ENCODE assay signal across 24 mouse cellular contexts in the genomic region with DNA sequence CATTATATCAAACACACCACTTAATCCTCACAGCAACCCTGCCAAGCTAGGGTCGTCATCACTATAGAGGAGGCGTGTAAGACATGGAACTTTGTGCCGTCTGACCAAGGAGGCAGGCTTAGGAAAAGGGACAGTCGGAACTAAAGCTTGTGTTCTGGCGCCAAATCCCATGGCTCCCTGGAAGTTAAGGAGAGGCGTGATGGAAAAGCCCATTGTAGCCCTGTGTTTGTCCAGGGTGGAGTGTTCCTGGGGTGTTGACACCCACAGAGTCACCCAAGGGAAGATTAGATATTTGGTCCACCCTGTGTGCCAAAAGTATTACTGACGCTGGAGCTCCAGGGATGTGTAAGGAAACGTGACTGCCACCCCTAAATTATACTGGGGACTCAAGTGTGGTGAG.
"Had no signal": no experiment of that assay in that cellular context is flagged by ENCODE, and none has a peak within 500 bp of the region (broad histone marks: within the 10 kb centered on the region; RNA-seq: fewer than 3 reads in every experiment).

No protein-coding gene starts in this region.

- H3K4me3 ChIP-seq: limb, embryonic 12.5 days; limb, embryonic 15.5 days; lung, embryonic 15.5 days; megakaryocyte, embryonic 14.5 days; midbrain, embryonic 10.5 days; midbrain, embryonic 13.5 days; myocyte; neural tube, embryonic 13.5 days; stomach, embryonic 15.5 days had no signal

- H3K27me3 ChIP-seq: limb, embryonic 15.5 days; lung, embryonic 15.5 days; midbrain, embryonic 13.5 days; stomach, embryonic 15.5 days had no signal

- H3K9me3 ChIP-seq: limb, embryonic 12.5 days; limb, embryonic 15.5 days; lung, embryonic 15.5 days; megakaryocyte, embryonic 14.5 days; midbrain, embryonic 10.5 days; midbrain, embryonic 13.5 days; neural tube, embryonic 13.5 days; stomach, embryonic 15.5 days had no signal

- H3K27ac ChIP-seq: limb, embryonic 12.5 days; limb, embryonic 15.5 days; liver, embryonic 14.5 days; lung, embryonic 15.5 days; midbrain, embryonic 10.5 days; midbrain, embryonic 13.5 days; neural tube, embryonic 13.5 days; stomach, embryonic 15.5 days had no signal

- ATAC-seq: liver, postnatal 0 days; midbrain, embryonic 13.5 days; midbrain, embryonic 16.5 days had no signal

- H3K36me3 ChIP-seq: limb, embryonic 12.5 days; limb, embryonic 15.5 days; lung, embryonic 15.5 days; midbrain, embryonic 10.5 days; midbrain, embryonic 13.5 days; neural tube, embryonic 13.5 days; stomach, embryonic 15.5 days had no signal

- H3K4me1 ChIP-seq: lung, embryonic 15.5 days; neural tube, embryonic 13.5 days; stomach, embryonic 15.5 days had no signal

- DNase-seq: kidney, adult 9 months; kidney, postnatal 14 days; kidney, postnatal 4 days; left cerebral cortex, postnatal 4 days; liver, postnatal 0 days; lung, postnatal 36 days; retina, postnatal 1 day; right cerebral cortex, postnatal 25 days; spleen, adult 18-20 months; thymus, adult 2 months; thymus, postnatal 14 days; thymus, postnatal 4 days had no signal

- H3K9ac ChIP-seq: limb, embryonic 12.5 days; limb, embryonic 15.5 days; liver, embryonic 14.5 days; liver, postnatal 0 days; lung, embryonic 15.5 days; midbrain, embryonic 13.5 days; neural tube, embryonic 13.5 days; stomach, embryonic 15.5 days had no signal

- H3K4me2 ChIP-seq: limb, embryonic 12.5 days; limb, embryonic 15.5 days; liver, embryonic 11.5 days; lung, embryonic 15.5 days; midbrain, embryonic 13.5 days; neural tube, embryonic 13.5 days; stomach, embryonic 15.5 days had no signal
